Mouse (Mus musculus) large intestine, adult 2 months (tissue): ENCODE data around the gene Ctdspl. TPM values are rescaled to one million over a fixed set of nuclear protein-coding genes. Genes with fewer than 3 reads are reported as not detected.

Experiments
- DNase-seq: peaks from one replicate; pipeline ENCODE4 v3.0.0-alpha.2; 2012; ENCODE audit warnings: low read depth, low spot score
- WGBS: fragments of 180-500 bp; shearing (Covaris S2); methylation state at CpG from one replicate; pipeline ENCODE4 v1.1.7; 2018; 5-methylcytosine and 5-hydroxymethylcytosine counted together
- polyA plus RNA-seq: library from polyadenylated mRNA; depleted of rRNA; stranded (reverse); fragments of >200 nt; gene quantifications from 2 replicates; pipeline ENCODE4 v1.2.3, GENCODE M21; 2012

The Ctdspl gene
- polyA plus RNA-seq, 1 experiment, result 21.5 TPM

DNA sequence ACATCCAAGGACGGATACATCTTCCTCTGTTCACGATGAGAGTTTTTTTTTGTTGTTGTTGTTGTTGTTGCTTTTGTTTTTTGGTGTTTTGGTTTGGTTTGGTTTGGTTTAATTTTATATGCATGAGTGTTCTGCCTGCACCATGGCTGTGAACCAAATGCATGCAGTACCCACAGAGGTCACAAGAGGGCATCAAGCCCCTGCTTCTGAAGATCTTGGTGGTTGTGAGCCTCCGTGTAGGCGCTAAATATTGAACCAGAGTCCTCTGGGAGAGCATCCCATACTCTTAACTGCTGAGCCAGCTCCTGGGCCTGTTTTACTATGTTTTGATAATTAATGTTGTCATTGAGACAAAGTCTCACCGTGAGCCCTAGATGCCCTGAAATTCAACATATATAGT, 11.0 kb upstream of the Ctdspl start:
- no peak for DNase-seq
- 72% methylated on average over 5 of the region's 5 CpGs for WGBS

GRCm38 (mm10) chr9:118919672-118920186, 6.5 kb upstream of the Ctdspl start:
- DNase-seq, result no peak
- 61% methylated on average over 16 of the region's 16 CpGs for WGBS

DNA sequence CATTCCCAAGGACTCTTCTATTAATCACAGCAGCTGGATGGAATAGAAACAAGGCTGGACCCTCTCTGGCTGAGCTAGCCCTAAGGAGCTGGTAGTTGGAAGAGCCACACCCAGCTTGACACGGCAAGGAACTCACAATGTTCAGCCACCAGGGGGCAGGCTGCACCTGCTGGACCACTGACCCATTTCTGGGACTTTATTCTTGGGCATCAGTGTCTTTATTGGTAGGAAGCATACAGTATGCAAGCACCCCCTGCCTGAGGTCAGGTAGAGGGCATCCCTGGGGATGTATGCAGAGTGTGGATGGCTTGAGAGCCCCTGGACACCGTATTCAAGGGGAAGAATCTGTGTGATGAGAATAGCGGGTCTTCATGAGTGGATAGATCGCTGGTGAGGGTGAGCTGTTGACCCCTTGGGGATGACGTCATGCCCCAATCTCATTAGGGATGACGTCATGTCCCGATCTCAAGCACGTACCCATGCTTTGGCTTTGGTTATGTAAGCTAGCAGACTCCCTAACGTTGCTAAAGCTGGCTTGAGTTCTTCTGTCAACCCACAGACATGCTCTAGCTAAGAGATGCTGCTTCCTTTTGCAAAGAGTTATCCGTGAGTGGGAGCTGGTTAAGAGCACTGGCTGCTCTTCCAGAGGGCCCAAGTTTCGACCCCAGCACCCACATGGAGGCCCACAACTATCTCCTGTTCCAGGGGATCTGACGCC, 5.3 kb upstream of the Ctdspl start:
- DNase-seq, result no peak
- WGBS, result 40% methylated on average over 12 of the region's 12 CpGs

DNA sequence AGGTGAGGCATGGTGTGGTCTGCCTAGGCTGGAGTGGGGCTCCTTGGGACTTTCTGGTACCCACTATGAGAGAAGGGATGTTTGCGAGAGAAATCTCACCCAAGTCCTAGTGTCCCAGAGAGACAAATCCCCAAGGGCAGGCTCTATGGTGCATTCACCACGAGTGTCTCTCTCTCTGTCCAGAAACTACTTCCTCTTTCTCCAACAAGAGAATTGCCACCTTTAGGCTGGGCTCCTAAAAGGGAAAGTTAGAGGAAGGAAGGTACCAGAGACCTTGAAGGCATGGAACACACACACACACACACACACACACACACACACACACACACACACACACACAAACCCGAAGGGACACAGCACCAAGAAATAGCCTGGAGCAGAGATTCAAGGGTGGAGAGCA, 4.3 kb upstream of the Ctdspl start:
- DNase-seq, result no peak
- WGBS, result 55% methylated on average over 3 of the region's 3 CpGs

GRCm38 (mm10) chr9:118924554-118925085, 1.6 kb upstream of the Ctdspl start:
- 34% methylated on average over 16 of the region's 16 CpGs for WGBS
- DNase-seq, result no peak

DNA sequence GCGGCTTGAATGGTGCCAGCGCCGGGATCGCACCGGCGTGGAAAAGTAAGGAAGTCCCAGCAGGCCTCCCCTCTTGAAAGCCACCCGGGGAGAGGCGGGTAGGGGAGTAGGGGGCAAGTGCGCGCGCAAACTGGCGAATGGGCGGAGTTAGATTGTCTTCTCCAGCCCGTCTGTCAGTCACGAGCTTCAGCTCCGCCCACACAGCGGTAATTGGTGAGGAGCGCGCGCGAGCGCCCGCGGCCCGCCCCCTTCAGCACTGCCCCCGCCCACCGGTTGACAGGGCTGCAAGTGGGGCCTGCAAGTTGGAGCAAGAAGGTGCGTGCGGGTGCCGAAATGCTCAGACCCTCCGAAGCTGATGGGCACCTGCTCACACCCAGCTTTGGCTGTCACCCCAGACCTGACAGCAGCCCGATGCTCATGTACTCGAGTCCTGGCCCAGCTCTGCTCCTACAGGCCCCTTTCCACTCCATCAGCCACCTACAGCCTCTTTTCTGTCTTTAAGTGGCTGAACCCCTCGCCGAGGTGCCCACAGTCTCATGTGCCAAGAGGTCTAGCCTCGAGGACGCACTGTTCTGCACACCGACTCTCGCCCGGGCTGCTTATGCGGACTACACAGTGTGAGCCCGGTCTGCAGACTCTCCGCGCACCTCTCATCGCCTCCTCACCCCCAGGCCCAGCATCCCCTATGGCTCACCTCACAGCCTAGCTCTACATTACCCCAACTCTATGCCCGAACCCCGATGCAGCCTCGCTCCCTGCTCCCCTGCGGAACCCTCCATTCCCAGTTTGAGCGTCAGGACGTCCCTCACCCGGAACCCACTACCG, 755 bp upstream of the Ctdspl start:
- under 1% methylated on average over 53 of the region's 53 CpGs for WGBS
- DNase-seq, result no peak

GRCm38 (mm10) chr9:118926688-118927321, 552 bp downstream of the Ctdspl start:
- DNase-seq, result no peak
- 1% methylated on average over 63 of the region's 68 CpGs for WGBS

GRCm38 (mm10) chr9:118927501-118927900, 1.2 kb downstream of the Ctdspl start:
- 22% methylated on average over 8 of the region's 8 CpGs for WGBS
- DNase-seq, result no peak

- DNase-seq, result no peak
- WGBS, result 35% methylated on average over 2 of the region's 2 CpGs
Measured at GRCm38 (mm10) chr9:118928007-118928406, 1.8 kb downstream of the Ctdspl start.

DNA sequence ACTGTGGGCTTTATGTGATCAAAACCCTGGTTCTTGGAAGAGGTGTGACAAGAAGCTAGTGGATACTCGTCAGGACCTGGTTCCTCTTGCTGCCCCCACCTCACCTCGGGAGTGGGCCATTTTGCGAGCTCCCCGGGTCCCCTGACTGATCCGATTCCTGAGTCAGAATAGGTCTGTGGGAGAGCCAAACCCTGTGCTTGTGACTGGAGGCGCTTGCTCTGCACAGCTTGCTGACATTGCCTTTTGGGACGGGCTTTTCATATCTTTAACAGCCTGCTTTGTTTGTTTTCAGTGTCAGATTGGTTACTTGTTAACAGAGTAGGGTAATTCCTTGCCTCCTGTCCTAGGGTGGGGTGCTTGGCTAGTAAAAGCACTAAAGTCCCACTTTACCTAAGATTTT, 2.4 kb downstream of the Ctdspl start:
- WGBS, result 17% methylated on average over 7 of the region's 7 CpGs
- DNase-seq, result no peak

GRCm38 (mm10) chr9:118930611-118931010, 4.4 kb downstream of the Ctdspl start:
- WGBS, result 90% methylated on average over 9 of the region's 9 CpGs
- no peak for DNase-seq

DNA sequence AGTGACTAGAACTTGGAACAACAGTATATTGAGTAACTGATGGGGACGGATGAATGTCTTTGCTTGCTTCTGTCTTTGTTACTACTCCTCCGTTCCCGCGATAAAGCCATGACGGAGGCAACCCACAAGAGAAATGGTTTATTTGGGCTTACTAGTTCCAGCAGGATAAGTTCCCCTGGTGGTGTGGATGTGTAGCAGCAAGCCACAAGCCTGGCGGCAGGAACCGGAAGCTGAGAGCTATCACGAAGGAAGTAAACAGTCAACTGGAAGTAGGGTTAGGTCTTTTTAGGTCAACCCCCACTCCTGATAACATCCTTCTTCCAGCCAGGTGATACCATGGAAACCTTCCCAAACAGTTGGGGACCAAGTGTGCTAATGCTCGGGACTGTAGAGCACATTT, 7.5 kb downstream of the Ctdspl start:
- no peak for DNase-seq
- WGBS, result 87% methylated on average over 9 of the region's 9 CpGs

DNA sequence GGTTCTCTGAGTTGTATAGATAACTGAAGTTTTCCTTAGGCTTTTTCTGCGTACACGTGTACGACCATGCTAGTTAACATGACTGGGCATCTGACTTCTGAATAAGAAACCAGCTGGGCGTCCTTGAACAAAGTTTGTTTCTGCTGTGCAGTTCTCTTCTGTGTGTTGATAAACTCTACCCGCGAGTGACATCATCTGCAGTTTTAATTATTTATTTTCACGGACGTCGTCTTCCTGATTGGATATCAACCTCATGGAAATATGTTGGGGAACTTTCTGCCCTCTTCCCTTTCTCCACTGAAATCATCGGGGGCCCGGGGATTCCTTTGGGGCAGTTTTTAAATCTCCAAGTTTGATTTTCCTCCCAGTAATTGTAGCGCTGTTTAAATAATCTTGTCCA, 8.1 kb downstream of the Ctdspl start:
- DNase-seq, result no peak
- 71% methylated on average over 12 of the region's 12 CpGs for WGBS

GRCm38 (mm10) chr9:118935098-118935497, 8.8 kb downstream of the Ctdspl start:
- no peak for DNase-seq
- 40% methylated on average over 13 of the region's 13 CpGs for WGBS

DNA sequence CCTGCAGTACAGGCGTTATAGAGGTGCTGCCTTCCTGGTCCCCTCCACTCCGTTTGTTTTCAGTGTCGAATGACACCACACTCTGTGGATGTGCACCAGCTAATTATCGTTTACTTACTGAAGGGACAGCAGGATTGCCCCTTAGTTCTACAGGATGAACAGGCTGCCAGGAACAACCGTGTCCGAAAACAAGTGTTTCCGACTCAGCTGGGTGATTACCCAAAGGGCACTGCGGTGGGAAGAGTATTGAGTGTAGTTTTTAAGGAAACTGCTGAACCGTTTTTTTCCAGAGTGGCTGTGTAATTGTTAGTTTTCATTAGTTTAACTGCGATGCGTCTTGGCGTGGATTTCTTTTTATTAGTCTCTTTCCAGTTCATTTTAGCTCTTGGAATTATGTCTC, 9.8 kb downstream of the Ctdspl start:
- no peak for DNase-seq
- WGBS, result 81% methylated on average over 12 of the region's 12 CpGs

DNA sequence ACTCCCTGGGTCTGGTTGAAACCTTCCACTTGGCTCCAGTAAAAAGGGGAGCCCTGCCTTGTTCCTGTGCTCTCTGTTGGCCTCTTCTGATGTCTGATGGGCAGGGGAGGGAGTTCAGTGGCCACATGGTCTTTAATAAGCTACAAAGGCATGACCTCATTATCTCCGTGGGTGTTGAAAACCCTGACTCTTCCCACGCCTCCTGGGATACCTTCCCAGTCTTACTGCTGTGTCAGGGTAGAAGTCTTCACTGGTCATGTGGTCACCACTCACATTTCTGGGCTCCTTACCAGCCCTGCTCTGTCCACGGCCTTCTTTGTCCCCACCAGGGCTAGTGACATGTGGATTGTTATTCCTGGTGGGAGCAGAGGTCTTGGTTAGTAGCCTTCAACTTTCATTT, 11.3 kb downstream of the Ctdspl start:
- DNase-seq, result no peak
- 44% methylated on average over 3 of the region's 3 CpGs for WGBS

DNA sequence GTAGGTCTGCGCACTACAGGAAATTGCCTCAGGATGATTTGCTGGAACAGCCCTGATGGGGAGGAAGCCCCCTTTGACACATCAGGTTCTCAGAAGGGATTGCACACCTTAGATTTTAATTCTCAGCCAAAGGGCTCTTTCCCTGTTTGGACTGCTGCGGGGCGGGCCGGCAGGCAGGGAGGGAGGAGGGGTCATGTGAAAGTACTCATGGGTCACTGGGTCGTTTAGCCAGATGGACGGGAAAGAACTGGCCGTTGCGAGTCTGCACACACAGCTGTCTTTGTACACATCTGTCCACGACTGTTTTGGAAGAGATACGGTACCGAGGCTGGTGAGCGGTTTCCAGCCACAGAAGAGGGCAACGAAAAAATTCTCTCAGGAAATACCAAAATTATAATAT, 13.2 kb downstream of the Ctdspl start:
- 20% methylated on average over 13 of the region's 13 CpGs for WGBS
- no peak for DNase-seq

GRCm38 (mm10) chr9:118939831-118940230, 13.6 kb downstream of the Ctdspl start:
- WGBS, result 40% methylated on average over 12 of the region's 12 CpGs
- no peak for DNase-seq

- 39% methylated on average over 12 of the region's 12 CpGs for WGBS
- DNase-seq, result no peak
Measured at GRCm38 (mm10) chr9:118940591-118941207, 14.4 kb downstream of the Ctdspl start.

- no peak for DNase-seq
- 45% methylated on average over 4 of the region's 4 CpGs for WGBS
Measured at GRCm38 (mm10) chr9:118942030-118942429, 15.8 kb downstream of the Ctdspl start.
